Mouse (Mus musculus): ENCODE results near the gene Hpcal1. TPM values are rescaled to one million over a fixed set of nuclear protein-coding genes. Genes with fewer than 3 reads are reported as not detected.

The Hpcal1 gene
- polyA plus RNA-seq, 1 experiment from 2014 or later: 57.7 TPM

DNA sequence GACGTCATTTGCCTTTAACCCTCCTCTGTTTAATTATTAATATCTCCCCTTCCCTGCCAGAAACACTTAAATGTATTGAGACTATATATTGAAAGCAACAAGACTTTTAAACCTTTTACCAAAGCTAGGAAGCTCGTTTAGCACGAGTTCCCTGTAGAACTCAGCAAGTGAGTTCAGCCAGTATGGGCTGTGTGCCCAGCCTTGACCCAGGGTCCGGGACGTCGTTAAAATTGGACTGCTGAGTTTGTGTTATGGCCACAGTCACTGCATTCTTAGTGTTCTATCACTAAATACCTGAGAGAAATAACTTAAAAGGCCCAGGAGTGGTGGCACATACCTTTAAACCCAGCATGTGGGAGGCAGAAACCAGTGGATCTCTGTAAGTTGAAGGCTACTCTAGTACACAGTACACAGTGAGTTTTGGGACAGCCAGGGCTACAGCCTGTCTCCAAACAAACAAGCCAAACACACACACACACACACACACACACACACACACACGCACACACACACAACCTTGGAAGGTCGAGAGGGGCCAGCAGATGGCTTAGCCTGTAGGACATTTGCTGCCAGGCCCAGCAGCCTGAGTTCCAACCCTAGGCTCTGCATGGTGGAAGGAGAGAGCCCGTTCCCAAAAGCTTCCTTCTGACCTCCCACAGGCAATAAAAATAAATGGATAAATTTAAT, 11.7 kb downstream of the Hpcal1 start:
- Histone ChIP-seq H3K4me3 (ENCODE audit: low read depth, low read length) (no peak overlapping the region), H3K27ac (replicated peaks; ENCODE audit: low read depth, low read length) (no peak overlapping the region), H3K9me3 (ENCODE audit: control insufficient read depth, low read length) (no peaks in the 10 kb centered on the region), H3K4me2 (ENCODE audit: low read depth, low read length) (no peak overlapping the region), H3K4me1 (ENCODE audit: control insufficient read depth, insufficient read depth, low read length) (peaks cover 16% of the 10 kb centered on the region), H3K9ac (ENCODE audit: low read depth, low read length) (no peak overlapping the region), H3K27me3 (replicated peaks; ENCODE audit: control insufficient read depth, insufficient read depth, low read length) (no peaks in the 10 kb centered on the region), H3K36me3 (ENCODE audit: control insufficient read depth, insufficient read depth, low read length) (no peaks in the 10 kb centered on the region)
- no peak for DNase-seq (ENCODE audit: low spot score)
- WGBS: 74% methylated on average over 9 of the region's 9 CpGs
- ATAC-seq (ENCODE audit: low read depth): no peak

- Histone ChIP-seq H3K36me3 (ENCODE audit: control insufficient read depth, insufficient read depth, low read length) (no peaks in the 10 kb centered on the region), H3K9ac (ENCODE audit: low read depth, low read length) (no peak overlapping the region), H3K27me3 (replicated peaks; ENCODE audit: control insufficient read depth, insufficient read depth, low read length) (no peaks in the 10 kb centered on the region), H3K4me2 (ENCODE audit: low read depth, low read length) (no peak overlapping the region), H3K9me3 (ENCODE audit: control insufficient read depth, low read length) (no peaks in the 10 kb centered on the region), H3K4me3 (ENCODE audit: low read depth, low read length) (no peak overlapping the region), H3K4me1 (ENCODE audit: control insufficient read depth, insufficient read depth, low read length) (peaks cover 16% of the 10 kb centered on the region), H3K27ac (replicated peaks; ENCODE audit: low read depth, low read length) (no peak overlapping the region)
- DNase-seq (ENCODE audit: low spot score): no peak
- WGBS: 87% methylated on average over 6 of the region's 6 CpGs
- no peak for ATAC-seq (ENCODE audit: low read depth)
Measured at GRCm38 (mm10) chr12:17702944-17703335, 12.3 kb downstream of the Hpcal1 start.

DNA sequence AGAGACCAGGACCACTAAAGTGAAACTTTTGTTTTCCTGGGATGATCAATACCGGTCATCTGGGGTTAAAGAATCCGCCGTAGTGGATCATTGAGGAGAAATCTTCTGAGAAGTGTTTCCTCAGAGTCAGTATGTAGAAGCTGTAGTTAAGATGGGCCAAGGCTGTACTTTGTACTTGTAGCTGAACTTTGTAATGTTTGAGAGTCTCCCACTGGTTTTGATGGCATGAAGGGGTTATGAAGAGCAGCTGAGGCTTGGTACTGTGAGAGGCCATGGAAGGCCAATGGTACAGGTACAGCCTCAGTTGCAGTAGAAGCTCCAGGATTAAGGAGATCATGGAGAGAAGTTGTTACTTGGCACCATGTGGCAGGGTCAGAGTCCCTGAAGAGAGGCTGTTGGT, 13.2 kb downstream of the Hpcal1 start:
- no peak overlapping the region for H3K4me3 ChIP-seq (ENCODE audit: low read depth, low read length)
- no peak overlapping the region for H3K27ac ChIP-seq (replicated peaks; ENCODE audit: low read depth, low read length)
- no peak overlapping the region for H3K4me2 ChIP-seq (ENCODE audit: low read depth, low read length)
- no peaks in the 10 kb centered on the region for H3K27me3 ChIP-seq (replicated peaks; ENCODE audit: control insufficient read depth, insufficient read depth, low read length)
- no peaks in the 10 kb centered on the region for H3K36me3 ChIP-seq (ENCODE audit: control insufficient read depth, insufficient read depth, low read length)
- DNase-seq (ENCODE audit: low spot score): no peak
- ATAC-seq (ENCODE audit: low read depth): no peak
- H3K9ac ChIP-seq (ENCODE audit: low read depth, low read length): no peak overlapping the region
- H3K9me3 ChIP-seq (ENCODE audit: control insufficient read depth, low read length): no peaks in the 10 kb centered on the region
- 99% methylated on average over 3 of the region's 3 CpGs for WGBS
- peaks cover 15% of the 10 kb centered on the region for H3K4me1 ChIP-seq (ENCODE audit: control insufficient read depth, insufficient read depth, low read length)

GRCm38 (mm10) chr12:17707472-17707871, 16.8 kb downstream of the Hpcal1 start:
- Histone ChIP-seq H3K27me3 (replicated peaks; ENCODE audit: control insufficient read depth, insufficient read depth, low read length) (no peaks in the 10 kb centered on the region), H3K36me3 (ENCODE audit: control insufficient read depth, insufficient read depth, low read length) (no peaks in the 10 kb centered on the region), H3K4me3 (ENCODE audit: low read depth, low read length) (no peak overlapping the region), H3K27ac (replicated peaks; ENCODE audit: low read depth, low read length) (no peak overlapping the region), H3K4me1 (ENCODE audit: control insufficient read depth, insufficient read depth, low read length) (peaks cover 13% of the 10 kb centered on the region; the same call in 1 of the 2 replicates), H3K4me2 (ENCODE audit: low read depth, low read length) (no peak overlapping the region), H3K9me3 (ENCODE audit: control insufficient read depth, low read length) (no peaks in the 10 kb centered on the region), H3K9ac (ENCODE audit: low read depth, low read length) (no peak overlapping the region)
- ATAC-seq (ENCODE audit: low read depth): no peak
- no peak for DNase-seq (ENCODE audit: low spot score)

- DNase-seq (ENCODE audit: low spot score) (no peak), ATAC-seq (ENCODE audit: low read depth) (no peak)
Measured at GRCm38 (mm10) chr12:17709451-17709850, 18.8 kb downstream of the Hpcal1 start.

DNA sequence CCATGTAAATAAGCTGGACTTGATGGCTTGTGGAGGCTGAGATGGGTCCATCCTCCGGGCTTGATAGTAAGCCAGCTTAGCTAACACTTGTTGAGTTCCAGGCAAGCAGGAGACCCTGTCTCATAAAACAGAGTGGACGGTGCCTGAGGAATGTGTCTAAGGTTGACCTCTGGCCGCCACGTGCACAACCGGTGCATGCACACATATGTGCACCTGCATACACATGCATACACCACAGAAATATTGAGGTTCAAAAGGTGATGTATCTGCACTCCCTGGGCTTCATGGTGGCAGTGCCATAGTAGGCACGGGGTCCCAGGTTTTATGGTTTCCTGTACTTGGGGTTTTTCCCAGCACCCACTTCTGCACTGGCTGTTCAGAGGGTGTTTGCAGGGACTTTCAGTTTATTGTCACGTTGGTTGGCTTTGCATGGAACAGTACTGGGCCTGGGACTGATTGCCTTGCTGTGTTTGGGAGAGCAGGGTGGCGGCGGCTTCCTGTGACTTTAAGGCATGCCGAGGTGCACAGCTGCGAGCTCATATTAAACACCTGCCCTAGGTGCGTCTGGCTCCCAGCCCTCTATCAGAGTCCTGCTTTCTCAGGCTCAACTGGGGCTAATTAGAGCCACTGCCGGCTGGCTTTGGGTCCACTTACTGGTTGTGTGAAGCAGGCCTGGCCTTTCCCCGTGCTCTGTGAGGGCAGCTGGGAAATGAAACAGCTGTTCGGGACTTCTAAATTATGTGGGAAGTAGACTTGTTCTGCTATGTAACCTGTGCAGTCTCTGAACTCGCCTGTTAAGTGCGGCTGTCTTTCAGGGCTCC, 19.5 kb downstream of the Hpcal1 start:
- Histone ChIP-seq H3K9me3 (ENCODE audit: control insufficient read depth, low read length) (no peaks in the 10 kb centered on the region), H3K4me3 (ENCODE audit: low read depth, low read length) (no peak overlapping the region), H3K4me1 (ENCODE audit: control insufficient read depth, insufficient read depth, low read length) (peaks cover 13% of the 10 kb centered on the region; the same call in 1 of the 2 replicates), H3K4me2 (ENCODE audit: low read depth, low read length) (no peak overlapping the region), H3K27ac (replicated peaks; ENCODE audit: low read depth, low read length) (no peak overlapping the region), H3K36me3 (ENCODE audit: control insufficient read depth, insufficient read depth, low read length) (no peaks in the 10 kb centered on the region), H3K9ac (ENCODE audit: low read depth, low read length) (no peak overlapping the region), H3K27me3 (replicated peaks; ENCODE audit: control insufficient read depth, insufficient read depth, low read length) (no peaks in the 10 kb centered on the region)
- DNase-seq (ENCODE audit: low spot score) (peak; percentile 49), ATAC-seq (ENCODE audit: low read depth) (peak; percentile 75)
- WGBS: 39% methylated on average over 17 of the region's 17 CpGs

More at GRCm38 (mm10) chr12:17709451-17709850, 18.8 kb downstream of the Hpcal1 start:
- no peak overlapping the region for H3K27ac ChIP-seq (replicated peaks; ENCODE audit: low read depth, low read length)
- no peaks in the 10 kb centered on the region for H3K27me3 ChIP-seq (replicated peaks; ENCODE audit: control insufficient read depth, insufficient read depth, low read length)
- no peaks in the 10 kb centered on the region for H3K9me3 ChIP-seq (ENCODE audit: control insufficient read depth, low read length)
- no peak overlapping the region for H3K9ac ChIP-seq (ENCODE audit: low read depth, low read length)
- H3K4me3 ChIP-seq (ENCODE audit: low read depth, low read length): no peak overlapping the region
- H3K4me2 ChIP-seq (ENCODE audit: low read depth, low read length): no peak overlapping the region
- peaks cover 13% of the 10 kb centered on the region; the same call in 1 of the 2 replicates for H3K4me1 ChIP-seq (ENCODE audit: control insufficient read depth, insufficient read depth, low read length)
- 38% methylated on average over 4 of the region's 4 CpGs for WGBS
- H3K36me3 ChIP-seq (ENCODE audit: control insufficient read depth, insufficient read depth, low read length): no peaks in the 10 kb centered on the region

GRCm38 (mm10) chr12:17710747-17711092, 20.1 kb downstream of the Hpcal1 start:
- H3K36me3 ChIP-seq (ENCODE audit: control insufficient read depth, insufficient read depth, low read length): no peaks in the 10 kb centered on the region
- no peak for ATAC-seq (ENCODE audit: low read depth)
- H3K9me3 ChIP-seq (ENCODE audit: control insufficient read depth, low read length): no peaks in the 10 kb centered on the region
- H3K4me1 ChIP-seq (ENCODE audit: control insufficient read depth, insufficient read depth, low read length): peaks cover 13% of the 10 kb centered on the region; the same call in 1 of the 2 replicates
- no peaks in the 10 kb centered on the region for H3K27me3 ChIP-seq (replicated peaks; ENCODE audit: control insufficient read depth, insufficient read depth, low read length)
- H3K9ac ChIP-seq (ENCODE audit: low read depth, low read length): no peak overlapping the region
- no peak overlapping the region for H3K27ac ChIP-seq (replicated peaks; ENCODE audit: low read depth, low read length)
- DNase-seq (ENCODE audit: low spot score): no peak
- no peak overlapping the region for H3K4me3 ChIP-seq (ENCODE audit: low read depth, low read length)
- H3K4me2 ChIP-seq (ENCODE audit: low read depth, low read length): no peak overlapping the region
- 10% methylated on average over 3 of the region's 3 CpGs for WGBS

GRCm38 (mm10) chr12:17711731-17712388, 21.2 kb downstream of the Hpcal1 start:
- no peak overlapping the region for H3K9ac ChIP-seq (ENCODE audit: low read depth, low read length)
- no peak overlapping the region for H3K4me3 ChIP-seq (ENCODE audit: low read depth, low read length)
- H3K27me3 ChIP-seq (replicated peaks; ENCODE audit: control insufficient read depth, insufficient read depth, low read length): no peaks in the 10 kb centered on the region
- 62% methylated on average over 6 of the region's 6 CpGs for WGBS
- DNase-seq (ENCODE audit: low spot score): no peak
- H3K27ac ChIP-seq (replicated peaks; ENCODE audit: low read depth, low read length): no peak overlapping the region
- peaks cover 13% of the 10 kb centered on the region; the same call in 1 of the 2 replicates for H3K4me1 ChIP-seq (ENCODE audit: control insufficient read depth, insufficient read depth, low read length)
- no peaks in the 10 kb centered on the region for H3K36me3 ChIP-seq (ENCODE audit: control insufficient read depth, insufficient read depth, low read length)
- no peaks in the 10 kb centered on the region for H3K9me3 ChIP-seq (ENCODE audit: control insufficient read depth, low read length)
- H3K4me2 ChIP-seq (ENCODE audit: low read depth, low read length): no peak overlapping the region
- ATAC-seq (ENCODE audit: low read depth): no peak

Data from embryonic facial prominence, embryonic 14.5 days (tissue).